Mouse (Mus musculus): ENCODE data around the gene Ccdc85b. TPM values are rescaled to one million over a fixed set of nuclear protein-coding genes. Genes with fewer than 3 reads are reported as not detected.

Gene Ccdc85b
- polyA plus RNA-seq, 1 experiment from 2014 or later: 11.6 TPM

DNA sequence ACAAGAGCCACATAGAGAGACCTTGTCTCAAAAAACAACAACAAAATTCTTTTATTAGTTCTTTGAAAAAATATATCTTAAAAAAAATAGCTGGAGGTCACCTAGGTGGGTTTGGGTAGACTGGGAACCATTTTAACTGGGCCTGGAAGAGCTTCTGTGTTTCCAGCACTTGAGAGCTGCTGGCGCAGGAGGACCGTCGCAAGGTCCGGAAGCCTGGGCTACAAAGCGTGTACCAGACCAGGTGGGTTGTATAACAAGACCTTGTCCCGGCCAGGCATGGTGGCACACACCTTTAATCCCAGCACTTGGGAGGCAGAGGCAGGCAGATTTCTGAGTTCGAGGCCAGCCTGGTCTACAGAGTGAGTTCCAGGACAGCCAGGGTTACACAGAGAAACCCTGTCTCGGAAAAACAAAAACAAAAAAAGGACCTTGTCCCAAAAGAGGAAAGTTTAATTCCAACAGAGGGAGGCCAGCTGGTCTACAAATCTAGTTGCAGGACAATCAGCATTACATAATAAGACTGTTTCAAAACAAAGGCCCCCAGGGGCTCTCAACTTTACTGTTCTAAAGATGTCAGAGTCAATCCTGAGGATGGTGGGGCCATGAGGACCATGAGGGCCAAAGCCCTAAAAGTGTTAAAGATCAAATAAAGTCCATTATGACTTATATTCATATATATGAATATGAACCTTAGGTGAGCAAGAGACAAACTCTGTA lies 38.8 kb downstream of the Ccdc85b start:
- DNase-seq (ENCODE audit: low spot score): no peak

DNA sequence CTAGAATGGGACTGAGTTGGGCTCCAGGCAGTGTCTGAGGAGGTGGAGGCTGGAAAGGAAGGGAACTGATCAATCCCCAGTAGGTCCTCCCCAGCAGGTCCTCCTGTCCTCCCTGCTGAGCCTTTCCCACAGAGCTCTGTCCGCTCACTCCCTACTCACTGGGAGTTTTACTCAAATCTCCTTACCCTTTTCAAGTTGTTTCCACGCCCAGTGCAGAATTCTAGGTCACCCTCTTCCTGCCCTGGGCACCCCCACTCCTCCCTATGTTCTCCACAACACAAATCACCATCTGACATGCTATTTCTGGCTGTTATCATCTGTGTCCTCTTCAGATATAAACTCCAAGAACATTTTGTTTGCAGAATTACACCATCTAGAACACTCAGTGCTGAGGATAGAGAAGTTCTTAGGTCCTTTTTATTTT lies 43.1 kb downstream of the Ccdc85b start:
- H3K4me1 ChIP-seq (replicated peaks; ENCODE audit: control insufficient read depth, insufficient read depth): no peaks in the 10 kb centered on the region
- ATAC-seq (ENCODE audit: low FRiP score, low TSS enrichment) (no peak), DNase-seq (ENCODE audit: low spot score) (no peak)
- whole genome bisulfite sequencing: 56% methylated on average over 2 of the region's 2 CpGs
- H3K9ac ChIP-seq (ENCODE audit: low read length): no peak overlapping the region
- H3K27ac ChIP-seq (replicated peaks): no peak overlapping the region
- H3K4me3 ChIP-seq (ENCODE audit: low read depth, low read length): no peak overlapping the region
- H3K4me2 ChIP-seq (replicated peaks; ENCODE audit: low read depth): no peak overlapping the region
- no peak for TF ChIP-seq EP300 (optimal IDR thresholded peaks at IDR 0.05)
- no peak for TF ChIP-seq CTCF (IDR thresholded peaks at IDR 0.05; ENCODE audit: low read depth)
- H3K27me3 ChIP-seq (ENCODE audit: control insufficient read depth, insufficient read depth, low read length): no peaks in the 10 kb centered on the region
- H3K36me3 ChIP-seq (ENCODE audit: control insufficient read depth, insufficient read depth, low read length): no peaks in the 10 kb centered on the region
- no peaks in the 10 kb centered on the region for H3K9me3 ChIP-seq (ENCODE audit: control insufficient read depth, low read length)

More for the DNA sequence above, 38.8 kb downstream of the Ccdc85b start:
- Histone ChIP-seq H3K9ac (ENCODE audit: low read length) (no peak overlapping the region), H3K4me1 (replicated peaks; ENCODE audit: control insufficient read depth, insufficient read depth) (peaks cover 4% of the 10 kb centered on the region; the same call in 1 of the 2 replicates), H3K9me3 (ENCODE audit: control insufficient read depth, low read length) (no peaks in the 10 kb centered on the region), H3K36me3 (ENCODE audit: control insufficient read depth, insufficient read depth, low read length) (peaks cover 3% of the 10 kb centered on the region), H3K27ac (replicated peaks) (no peak overlapping the region), H3K4me2 (replicated peaks; ENCODE audit: low read depth) (no peak overlapping the region), H3K4me3 (ENCODE audit: low read depth, low read length) (no peak overlapping the region), H3K27me3 (ENCODE audit: control insufficient read depth, insufficient read depth, low read length) (no peaks in the 10 kb centered on the region)
- ATAC-seq (ENCODE audit: low FRiP score, low TSS enrichment): no peak
- TF ChIP-seq EP300 (optimal IDR thresholded peaks at IDR 0.05): no peak
- no peak for TF ChIP-seq CTCF (IDR thresholded peaks at IDR 0.05; ENCODE audit: low read depth)
- WGBS: 93% methylated on average over 8 of the region's 8 CpGs

DNA sequence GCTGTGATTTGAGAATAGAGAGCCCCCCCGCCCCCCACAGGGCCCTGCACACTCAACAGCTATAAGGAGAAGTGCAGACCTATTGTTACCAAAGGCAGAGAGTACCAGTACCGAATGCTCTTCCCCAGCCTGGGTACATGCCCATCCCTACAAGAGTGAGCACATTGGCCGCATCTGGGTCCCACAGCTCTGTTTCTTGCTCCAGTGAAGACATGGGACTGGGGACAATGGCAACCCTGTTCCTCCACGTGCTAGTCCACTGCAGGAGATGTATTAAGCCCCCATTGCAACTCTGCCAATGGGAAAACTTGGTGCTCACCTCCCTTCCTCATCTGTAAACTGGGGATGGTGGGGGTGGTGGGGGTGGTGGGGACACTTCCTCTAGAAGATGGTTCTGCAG lies 43.9 kb downstream of the Ccdc85b start:
- H3K4me1 ChIP-seq (replicated peaks; ENCODE audit: control insufficient read depth, insufficient read depth): no peaks in the 10 kb centered on the region
- peaks cover 1% of the 10 kb centered on the region; the same call in 1 of the 2 replicates for H3K36me3 ChIP-seq (ENCODE audit: control insufficient read depth, insufficient read depth, low read length)
- H3K4me2 ChIP-seq (replicated peaks; ENCODE audit: low read depth): no peak overlapping the region
- H3K27me3 ChIP-seq (ENCODE audit: control insufficient read depth, insufficient read depth, low read length): no peaks in the 10 kb centered on the region
- no peak for DNase-seq (ENCODE audit: low spot score)
- H3K9ac ChIP-seq (ENCODE audit: low read length): no peak overlapping the region
- 73% methylated on average over 4 of the region's 4 CpGs for WGBS
- ATAC-seq (ENCODE audit: low FRiP score, low TSS enrichment): no peak
- no peaks in the 10 kb centered on the region for H3K9me3 ChIP-seq (ENCODE audit: control insufficient read depth, low read length)
- H3K4me3 ChIP-seq (ENCODE audit: low read depth, low read length): no peak overlapping the region
- no peak overlapping the region for H3K27ac ChIP-seq (replicated peaks)
- TF ChIP-seq EP300 (optimal IDR thresholded peaks at IDR 0.05) (no peak), CTCF (IDR thresholded peaks at IDR 0.05; ENCODE audit: low read depth) (no peak)

- no peak overlapping the region for H3K9ac ChIP-seq (ENCODE audit: low read length)
- no peak overlapping the region for H3K27ac ChIP-seq (replicated peaks)
- TF ChIP-seq EP300 (optimal IDR thresholded peaks at IDR 0.05) (no peak), CTCF (IDR thresholded peaks at IDR 0.05; ENCODE audit: low read depth) (no peak)
- DNase-seq (ENCODE audit: low spot score): no peak
- no peaks in the 10 kb centered on the region for H3K27me3 ChIP-seq (ENCODE audit: control insufficient read depth, insufficient read depth, low read length)
- no peak overlapping the region for H3K4me2 ChIP-seq (replicated peaks; ENCODE audit: low read depth)
- peaks cover 2% of the 10 kb centered on the region; the same call in 1 of the 2 replicates for H3K36me3 ChIP-seq (ENCODE audit: control insufficient read depth, insufficient read depth, low read length)
- ATAC-seq (ENCODE audit: low FRiP score, low TSS enrichment): no peak
- WGBS: 60% methylated on average over 5 of the region's 5 CpGs
- H3K4me1 ChIP-seq (replicated peaks; ENCODE audit: control insufficient read depth, insufficient read depth): no peaks in the 10 kb centered on the region
- no peak overlapping the region for H3K4me3 ChIP-seq (ENCODE audit: low read depth, low read length)
- H3K9me3 ChIP-seq (ENCODE audit: control insufficient read depth, low read length): no peaks in the 10 kb centered on the region
These were observed 45.7 kb downstream of the Ccdc85b start for GRCm38 (mm10) chr19:5411961-5412360.

- H3K4me1 ChIP-seq (replicated peaks; ENCODE audit: control insufficient read depth, insufficient read depth): no peaks in the 10 kb centered on the region
- ATAC-seq (ENCODE audit: low FRiP score, low TSS enrichment) (no peak), DNase-seq (ENCODE audit: low spot score) (no peak)
- H3K9me3 ChIP-seq (ENCODE audit: control insufficient read depth, low read length): no peaks in the 10 kb centered on the region
- H3K9ac ChIP-seq (ENCODE audit: low read length): no peak overlapping the region
- peaks cover 2% of the 10 kb centered on the region; the same call in 1 of the 2 replicates for H3K36me3 ChIP-seq (ENCODE audit: control insufficient read depth, insufficient read depth, low read length)
- H3K27me3 ChIP-seq (ENCODE audit: control insufficient read depth, insufficient read depth, low read length): no peaks in the 10 kb centered on the region
- 88% methylated on average over 5 of the region's 5 CpGs for WGBS
- H3K4me3 ChIP-seq (ENCODE audit: low read depth, low read length): no peak overlapping the region
- no peak for TF ChIP-seq CTCF (IDR thresholded peaks at IDR 0.05; ENCODE audit: low read depth)
- no peak for TF ChIP-seq EP300 (optimal IDR thresholded peaks at IDR 0.05)
- H3K27ac ChIP-seq (replicated peaks): no peak overlapping the region
- H3K4me2 ChIP-seq (replicated peaks; ENCODE audit: low read depth): no peak overlapping the region
These were observed 47.1 kb downstream of the Ccdc85b start for GRCm38 (mm10) chr19:5410641-5411040.

DNA sequence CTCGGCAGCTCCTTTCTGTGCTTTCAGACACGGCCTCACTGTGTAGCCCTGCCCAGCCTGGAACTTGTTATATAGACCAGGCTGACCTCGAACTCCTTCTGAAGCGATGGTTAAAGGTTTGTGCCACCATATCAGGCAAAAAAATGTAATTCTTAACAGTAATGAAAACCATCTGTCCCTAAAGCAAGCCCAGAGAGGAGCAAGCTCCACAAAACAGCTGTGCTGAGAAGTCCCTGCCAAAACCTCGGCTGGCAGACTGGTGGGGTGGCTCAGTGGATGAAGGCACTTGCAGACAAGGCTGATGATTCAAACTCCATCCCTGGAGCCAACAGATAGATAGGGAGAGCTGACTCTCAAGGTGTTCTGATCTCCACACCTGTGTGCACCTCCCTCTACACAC lies 48.6 kb downstream of the Ccdc85b start:
- no peak for DNase-seq (ENCODE audit: low spot score)
- no peak overlapping the region for H3K9ac ChIP-seq (ENCODE audit: low read length)
- H3K4me2 ChIP-seq (replicated peaks; ENCODE audit: low read depth): no peak overlapping the region
- no peaks in the 10 kb centered on the region for H3K4me1 ChIP-seq (replicated peaks; ENCODE audit: control insufficient read depth, insufficient read depth)
- no peak overlapping the region for H3K4me3 ChIP-seq (ENCODE audit: low read depth, low read length)
- no peak for ATAC-seq (ENCODE audit: low FRiP score, low TSS enrichment)
- peaks cover 2% of the 10 kb centered on the region; the same call in 1 of the 2 replicates for H3K36me3 ChIP-seq (ENCODE audit: control insufficient read depth, insufficient read depth, low read length)
- WGBS: 54% methylated on average over 5 of the region's 5 CpGs
- no peak overlapping the region; the same call in 1 of the 2 replicates for H3K27ac ChIP-seq (replicated peaks)
- TF ChIP-seq CTCF (IDR thresholded peaks at IDR 0.05; ENCODE audit: low read depth) (no peak), EP300 (optimal IDR thresholded peaks at IDR 0.05) (no peak)
- no peaks in the 10 kb centered on the region for H3K27me3 ChIP-seq (ENCODE audit: control insufficient read depth, insufficient read depth, low read length)
- H3K9me3 ChIP-seq (ENCODE audit: control insufficient read depth, low read length): no peaks in the 10 kb centered on the region
